Mouse (Mus musculus): ENCODE measurements around the gene Slc7a14. TPM values are rescaled to one million over a fixed set of nuclear protein-coding genes. Genes with fewer than 3 reads are reported as not detected.
A peak's percentile ranks its signal among the peaks of the same experiment; 100 is the strongest.

Gene Slc7a14
- total and polyA plus RNA-seq, 3 experiments, result under 0.01 to 0.01 TPM; not detected in 1

DNA sequence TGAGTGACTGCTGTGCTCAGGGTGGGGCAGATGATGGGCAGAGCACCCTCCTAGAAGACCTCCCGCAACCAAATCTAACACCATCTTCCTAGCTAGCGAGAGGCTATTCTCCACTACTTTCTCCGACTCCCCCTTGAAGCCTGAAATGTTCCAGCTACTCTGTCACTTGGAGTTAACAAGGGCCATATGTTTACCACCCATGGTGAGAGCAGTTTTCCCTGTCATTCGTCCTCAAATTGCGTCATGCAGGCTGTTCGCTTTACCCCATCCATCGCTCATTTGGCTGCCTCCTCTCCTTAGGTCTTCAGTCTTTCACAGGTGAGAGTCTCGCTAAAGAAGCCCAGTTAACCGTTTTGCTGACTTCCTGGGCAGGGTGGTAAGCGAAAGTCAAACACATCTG is 118.8 kb downstream of the Slc7a14 start (continued):
- TF ChIP-seq NELFE (IDR thresholded peaks at IDR 0.05; ENCODE audit: low read depth, low read length), result no peak

- TF ChIP-seq MAFK (IDR thresholded peaks at IDR 0.05; ENCODE audit: borderline replicate concordance, low read depth, low read length) (peak; percentile 94), USF1 (IDR thresholded peaks at IDR 0.05; ENCODE audit: low read depth, low read length) (no peak)
- H3K79me2 ChIP-seq (ENCODE audit: control insufficient read depth, insufficient read depth, low read length, poor library complexity), result no peaks in the 10 kb centered on the region
- H3K4me3 ChIP-seq (ENCODE audit: control insufficient read depth in 1 of 2, insufficient read depth in 1 of 2, low read depth in 2 of 2, low read length in 2 of 2), result no peak overlapping the region
- H3K27me3 ChIP-seq (ENCODE audit: control insufficient read depth in 1 of 2, insufficient read depth in 2 of 2, low read length in 2 of 2), result no peaks in the 10 kb centered on the region
- H3K27ac ChIP-seq (ENCODE audit: control insufficient read depth, low read depth, low read length), result no peak overlapping the region
- DNase-seq (ENCODE audit: low read depth, low spot score), result no peak
- H3K9me3 ChIP-seq (replicated peaks; ENCODE audit: insufficient read depth, low read length), result no peaks in the 10 kb centered on the region
- H3K4me1 ChIP-seq (ENCODE audit: control insufficient read depth in 1 of 2, insufficient read depth in 2 of 2, low read length in 2 of 2), result no peaks in the 10 kb centered on the region
- H3K36me3 ChIP-seq (ENCODE audit: control insufficient read depth in 1 of 2, insufficient read depth in 2 of 2, low read length in 2 of 2), result no peaks in the 10 kb centered on the region
- no peak overlapping the region for H3K9ac ChIP-seq (ENCODE audit: control insufficient read depth, low read depth, low read length, poor library complexity, severe bottlenecking)
These were observed 119.8 kb downstream of the Slc7a14 start for GRCm38 (mm10) chr3:31190342-31190741.

GRCm38 (mm10) chr3:31166365-31166871 is 143.8 kb downstream of the Slc7a14 start:
- TF ChIP-seq SMC3 (IDR thresholded peaks at IDR 0.05; ENCODE audit: low read depth, low read length) (no peak), NELFE (IDR thresholded peaks at IDR 0.05; ENCODE audit: low read depth, low read length) (no peak), USF1 (IDR thresholded peaks at IDR 0.05; ENCODE audit: low read depth, low read length) (no peak), POLR2AphosphoS5 (IDR thresholded peaks at IDR 0.05; ENCODE audit: borderline replicate concordance, low read depth, low read length) (no peak), POLR2AphosphoS2 (IDR thresholded peaks at IDR 0.05; ENCODE audit: low read length) (no peak), SIN3A (IDR thresholded peaks at IDR 0.05; ENCODE audit: low read length) (no peak), TAL1 (IDR thresholded peaks at IDR 0.05; ENCODE audit: low read length) (no peak)
- no peaks in the 10 kb centered on the region for H3K9me3 ChIP-seq (replicated peaks; ENCODE audit: insufficient read depth, low read length)
- no peak overlapping the region for H3K27ac ChIP-seq (ENCODE audit: control insufficient read depth, low read depth, low read length)
- no peaks in the 10 kb centered on the region for H3K79me2 ChIP-seq (ENCODE audit: control insufficient read depth, insufficient read depth, low read length, poor library complexity)
- H3K27me3 ChIP-seq (ENCODE audit: control insufficient read depth in 1 of 2, insufficient read depth in 2 of 2, low read length in 2 of 2), result peaks cover 0 to 2% of the 10 kb centered on the region in 2 experiments; a peak in 2 of 4 replicates
- no peak overlapping the region for H3K4me3 ChIP-seq (ENCODE audit: control insufficient read depth in 1 of 2, insufficient read depth in 1 of 2, low read depth in 2 of 2, low read length in 2 of 2)
- H3K36me3 ChIP-seq (ENCODE audit: control insufficient read depth in 1 of 2, insufficient read depth in 2 of 2, low read length in 2 of 2), result no peaks in the 10 kb centered on the region
- no peak for DNase-seq (ENCODE audit: low read depth, low spot score)
- H3K4me1 ChIP-seq (ENCODE audit: control insufficient read depth in 1 of 2, insufficient read depth in 2 of 2, low read length in 2 of 2), result no peaks in the 10 kb centered on the region
- no peak overlapping the region for H3K9ac ChIP-seq (ENCODE audit: control insufficient read depth, low read depth, low read length, poor library complexity, severe bottlenecking)

DNA sequence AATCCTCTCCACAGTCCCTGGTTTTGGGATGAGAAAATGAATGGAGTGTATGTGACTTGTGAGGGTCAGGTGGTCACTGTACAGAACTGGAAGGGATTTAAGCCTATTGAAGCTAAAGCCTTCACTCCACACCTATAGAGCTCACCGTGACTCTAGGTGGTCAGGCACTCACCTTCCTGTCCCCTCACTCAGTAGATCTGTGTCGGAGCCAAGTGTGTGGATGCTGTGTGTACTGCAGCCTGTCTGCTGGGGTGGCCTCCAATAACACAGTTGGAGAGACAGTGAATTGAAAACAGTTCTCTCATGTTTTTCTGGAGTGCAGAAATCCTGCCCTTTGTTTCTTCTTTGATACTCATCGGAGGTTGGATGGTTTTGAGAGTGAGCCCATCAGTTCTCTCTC is 144.4 kb downstream of the Slc7a14 start:
- no peaks in the 10 kb centered on the region for H3K36me3 ChIP-seq (ENCODE audit: control insufficient read depth in 1 of 2, insufficient read depth in 2 of 2, low read length in 2 of 2)
- no peak overlapping the region for H3K4me3 ChIP-seq (ENCODE audit: control insufficient read depth in 1 of 2, insufficient read depth in 1 of 2, low read depth in 2 of 2, low read length in 2 of 2)
- DNase-seq (ENCODE audit: low read depth, low spot score), result no peak
- H3K27ac ChIP-seq (ENCODE audit: control insufficient read depth, low read depth, low read length), result no peak overlapping the region
- H3K9ac ChIP-seq (ENCODE audit: control insufficient read depth, low read depth, low read length, poor library complexity, severe bottlenecking), result no peak overlapping the region
- H3K4me1 ChIP-seq (ENCODE audit: control insufficient read depth in 1 of 2, insufficient read depth in 2 of 2, low read length in 2 of 2), result no peaks in the 10 kb centered on the region
- H3K9me3 ChIP-seq (replicated peaks; ENCODE audit: insufficient read depth, low read length), result no peaks in the 10 kb centered on the region
- no peaks in the 10 kb centered on the region for H3K79me2 ChIP-seq (ENCODE audit: control insufficient read depth, insufficient read depth, low read length, poor library complexity)
- H3K27me3 ChIP-seq (ENCODE audit: control insufficient read depth in 1 of 2, insufficient read depth in 2 of 2, low read length in 2 of 2), result peaks cover under 1 to 2% of the 10 kb centered on the region in 2 experiments; a peak in 2 of 4 replicates
- TF ChIP-seq NRF1 (IDR thresholded peaks at IDR 0.05; ENCODE audit: insufficient read depth, low read depth, low read length, poor library complexity, severe bottlenecking) (no peak), POLR2AphosphoS2 (IDR thresholded peaks at IDR 0.05; ENCODE audit: low read length) (no peak), POLR2AphosphoS5 (IDR thresholded peaks at IDR 0.05; ENCODE audit: borderline replicate concordance, low read depth, low read length) (no peak), USF2 (IDR thresholded peaks at IDR 0.05; ENCODE audit: borderline replicate concordance in 1 of 2, insufficient read depth in 1 of 2, low read depth in 1 of 2, low read length in 2 of 2) (no peak), MAX (IDR thresholded peaks at IDR 0.05; ENCODE audit: low read length) (no peak), UBTF (IDR thresholded peaks at IDR 0.05; ENCODE audit: borderline replicate concordance, insufficient read depth, low read depth, low read length) (no peak), KAT2A (conservative IDR thresholded peaks at IDR 0.05; ENCODE audit: low read depth, low read length) (no peak), ZNF384 (IDR thresholded peaks at IDR 0.05; ENCODE audit: low read depth, low read length) (no peak), MYC (IDR thresholded peaks at IDR 0.05; ENCODE audit: low read depth, low read length) (no peak), NELFE (IDR thresholded peaks at IDR 0.05; ENCODE audit: low read depth, low read length) (no peak), ZMIZ1 (IDR thresholded peaks at IDR 0.05; ENCODE audit: low read depth, low read length) (no peak), GATA1 (IDR thresholded peaks at IDR 0.05; ENCODE audit: low read depth, low read length) (no peak), ELF1 (IDR thresholded peaks at IDR 0.05; ENCODE audit: low read depth, low read length) (no peak), MAZ (IDR thresholded peaks at IDR 0.05; ENCODE audit: low read depth, low read length) (no peak), SMC3 (IDR thresholded peaks at IDR 0.05; ENCODE audit: low read depth, low read length) (no peak), ZC3H11A (IDR thresholded peaks at IDR 0.05; ENCODE audit: low read depth, low read length) (no peak), CTCF (IDR thresholded peaks at IDR 0.05 in 2 of 3, conservative IDR thresholded peaks at IDR 0.05 in 1 of 3; ENCODE audit: control insufficient read depth in 1 of 3, insufficient read depth in 1 of 3, low read depth in 2 of 3, low read length in 3 of 3, poor library complexity in 1 of 3, severe bottlenecking in 1 of 3) (no peak), TAL1 (IDR thresholded peaks at IDR 0.05; ENCODE audit: low read length) (no peak), MYB (IDR thresholded peaks at IDR 0.05; ENCODE audit: low read depth, low read length) (no peak)
